Mouse (Mus musculus) megakaryocyte progenitor cell, adult 5-6 weeks (primary cell): ENCODE measurements around the gene Thumpd1. TPM values are rescaled to one million over a fixed set of nuclear protein-coding genes. Genes with fewer than 3 reads are reported as not detected.

Source experiments
- ATAC-seq: replicated peaks from 2 replicates; pipeline ENCODE4 v1.8.0; 2016; ENCODE audit warnings: mild to moderate bottlenecking, moderate TSS enrichment, inconsistent platforms; ENCODE audit not compliant: poor library complexity
- total RNA-seq, 2 experiments: library from RNA; stranded (forward) in 1 of 2; stranded (reverse) in 1 of 2; fragments of 157-497, 149-512 nt in 1 of 2; fragments of 200-1000 nt in 1 of 2; gene quantifications; 2 replicates each; pipeline versions ENCODE4 v1.2.3 to v1.2.4; 2015 to 2017

The Thumpd1 gene
- total RNA-seq, 2 experiments from 2014 or later, result 42.7 to 107 TPM

DNA sequence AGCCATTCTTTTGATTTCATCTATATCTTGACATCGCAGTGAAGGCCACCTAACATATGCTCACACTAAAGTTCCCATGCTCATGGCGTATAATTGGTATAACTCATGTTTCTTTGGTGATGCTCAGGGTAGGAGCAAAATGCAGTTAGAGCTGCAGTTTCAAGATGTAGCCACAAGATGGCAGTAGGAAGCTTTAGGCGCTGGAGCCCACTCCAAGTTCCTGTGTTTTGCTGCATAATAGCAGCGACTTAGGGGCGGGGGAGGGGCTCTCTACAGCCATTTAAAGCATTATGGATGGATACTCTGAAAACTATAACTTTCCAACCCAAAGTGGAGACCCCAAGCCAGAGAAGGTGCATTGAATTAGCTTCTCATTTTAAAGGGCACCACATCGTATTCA lies 47.1 kb downstream of the Thumpd1 start:
- ATAC-seq, result peak; percentile 98

- no peak; the same call in 1 of the 2 replicates for ATAC-seq
Observed at GRCm38 (mm10) chr7:119670925-119671324, 49.7 kb downstream of the Thumpd1 start.

DNA sequence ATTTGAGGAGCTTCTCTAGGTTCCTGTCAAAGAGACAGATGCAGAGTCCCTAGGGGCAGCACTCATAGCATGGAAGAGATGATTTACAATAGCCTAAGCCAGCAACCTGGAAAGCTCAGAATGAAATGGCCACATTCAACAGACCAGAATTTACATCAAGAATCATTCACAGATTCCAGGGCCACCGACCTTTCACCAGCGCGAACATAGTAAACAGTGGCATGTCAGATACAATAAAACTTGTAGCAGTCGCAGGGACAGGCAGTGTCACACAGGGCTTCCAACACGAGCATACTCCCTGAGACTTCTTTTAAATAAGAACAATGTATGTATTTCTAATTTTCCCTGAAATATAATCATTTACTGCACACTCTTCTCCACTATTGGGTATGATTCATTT lies 50.2 kb downstream of the Thumpd1 start:
- ATAC-seq, result no peak

- no peak for ATAC-seq
Observed at GRCm38 (mm10) chr7:119667893-119668292, 52.7 kb downstream of the Thumpd1 start.

Other genes starting within 250 kb of the Thumpd1 start
- gene Umod, start 241.5 kb downstream of the Thumpd1 start, total RNA-seq (2015), result not detected in 2 replicates
- not detected in 2 replicates for gene Umod, start 241.5 kb downstream of the Thumpd1 start, total RNA-seq (2017)
- gene Acsm5, start 201.3 kb downstream of the Thumpd1 start, total RNA-seq (2015), result not detected in 2 replicates
- not detected in 2 replicates for gene Acsm5, start 201.3 kb downstream of the Thumpd1 start, total RNA-seq (2017)
- not detected in 2 replicates for gene Pdilt, start 197.3 kb downstream of the Thumpd1 start, total RNA-seq (2015)
- gene Pdilt, start 197.3 kb downstream of the Thumpd1 start, total RNA-seq (2017), result not detected in 2 replicates
- not detected in 2 replicates for gene Acsm2, start 166.5 kb downstream of the Thumpd1 start, total RNA-seq (2015)
- not detected in 2 replicates for gene Acsm2, start 166.5 kb downstream of the Thumpd1 start, total RNA-seq (2017)
- gene Acsm1, start 113.8 kb downstream of the Thumpd1 start, total RNA-seq (2015), result not detected in 2 replicates
- not detected in 2 replicates for gene Acsm1, start 113.8 kb downstream of the Thumpd1 start, total RNA-seq (2017)
- gene Acsm4, start 30.8 kb downstream of the Thumpd1 start, total RNA-seq (2015), result not detected in 2 replicates
- gene Acsm4, start 30.8 kb downstream of the Thumpd1 start, total RNA-seq (2017), result not detected in 2 replicates
- not detected in 2 replicates for gene Acsm3, start 40.1 kb upstream of the Thumpd1 start, total RNA-seq (2015)
- not detected in 2 replicates for gene Acsm3, start 40.1 kb upstream of the Thumpd1 start, total RNA-seq (2017)
- gene Rexo5, start 73.2 kb upstream of the Thumpd1 start, total RNA-seq (2015), result 27.5 and 50.9 TPM in 2 replicates
- 25.4 and 47.8 TPM in 2 replicates for gene Rexo5, start 73.2 kb upstream of the Thumpd1 start, total RNA-seq (2017)
- gene Eri2, start 73.3 kb upstream of the Thumpd1 start, total RNA-seq (2015), result 15.1 and 20.5 TPM in 2 replicates
- 12.7 and 14.6 TPM in 2 replicates for gene Eri2, start 73.3 kb upstream of the Thumpd1 start, total RNA-seq (2017)
- gene Lyrm1, start 175.1 kb upstream of the Thumpd1 start, total RNA-seq (2015), result 1.7 and 5.9 TPM in 2 replicates
- 3.1 and 3.9 TPM in 2 replicates for gene Lyrm1, start 175.1 kb upstream of the Thumpd1 start, total RNA-seq (2017)
- gene Dcun1d3, start 175.5 kb upstream of the Thumpd1 start, total RNA-seq (2015), result 2.2 and 3.0 TPM in 2 replicates
- 2.3 and 5.4 TPM in 2 replicates for gene Dcun1d3, start 175.5 kb upstream of the Thumpd1 start, total RNA-seq (2017)